Mouse (Mus musculus) testis, adult 2 months (tissue): ENCODE measurements around the gene 1810055G02Rik.

ENCODE experiments used
- CTCF ChIP-seq: fragments of 200-500 bp; IDR thresholded peaks from 2 replicates; pipeline ENCODE4 v1.5.1; 2012; ENCODE audit warnings: low read depth, mild to moderate bottlenecking, inconsistent platforms, low read length, moderate library complexity; ENCODE audit not compliant: control insufficient read depth, insufficient read depth, insufficient replicate concordance
- POLR2A ChIP-seq: fragments of 200-500 bp; IDR thresholded peaks from 2 replicates; pipeline ENCODE4 v1.6.1; 2012; ENCODE audit warnings: low read depth, mild to moderate bottlenecking, inconsistent platforms, low read length, moderate library complexity; ENCODE audit not compliant: control insufficient read depth

DNA sequence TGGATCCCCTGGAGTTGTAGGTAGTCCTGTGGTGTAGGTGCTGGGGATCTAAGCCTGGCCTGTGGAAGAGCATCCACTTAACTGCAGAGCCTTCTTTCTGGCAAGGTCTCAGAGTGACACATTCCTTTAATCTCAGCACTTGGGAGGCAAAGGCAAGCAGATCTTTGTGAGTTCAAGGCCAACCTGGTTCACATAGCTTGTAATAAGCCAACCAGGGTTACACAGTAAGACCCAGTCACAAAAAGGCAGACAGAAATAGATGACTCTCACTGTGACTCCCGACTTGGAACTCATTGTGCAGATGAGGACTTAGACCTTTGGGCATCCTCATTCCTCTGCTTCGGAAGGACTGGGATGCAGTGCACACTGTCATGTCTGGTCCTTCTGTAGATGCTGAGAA lies 2.3 kb downstream of the 1810055G02Rik start:
- no peak for TF ChIP-seq POLR2A
- no peak for TF ChIP-seq CTCF
